Mouse (Mus musculus) MEL (cell line): ENCODE measurements around the gene Dnase1l2. TPM values are rescaled to one million over a fixed set of nuclear protein-coding genes. Genes with fewer than 3 reads are reported as not detected.

Experiments used
- DNase-seq: peaks from one replicate; pipeline ENCODE4 v3.0.0; 2011; ENCODE audit warnings: low read depth, low spot score
- H3K27ac ChIP-seq: 2 replicates; pipeline ENCODE4 v1.5.1; 2012; ENCODE audit warnings: low read depth, mild to moderate bottlenecking, control low read depth, low read length, moderate library complexity; ENCODE audit not compliant: control insufficient read depth
- H3K27me3 ChIP-seq, 2 experiments: fragments of 150-350 bp in 1 of 2; sonication (generic) in 1 of 2; 2 replicates each; pipeline ENCODE4 v1.6.1; 2012; ENCODE audit warnings: low read length in 2 of 2, mild to moderate bottlenecking in 2 of 2, improper control_type of control experiment in 1 of 2, moderate library complexity in 1 of 2; ENCODE audit not compliant: insufficient read depth in 2 of 2, control insufficient read depth in 1 of 2
- H3K36me3 ChIP-seq, 2 experiments: 2 replicates each; pipeline ENCODE4 v1.6.1; 2012 to 2014; ENCODE audit warnings: low read length in 2 of 2, improper control_type of control experiment in 1 of 2, inconsistent platforms in 1 of 2, mild to moderate bottlenecking in 1 of 2; ENCODE audit not compliant: insufficient read depth in 2 of 2, control insufficient read depth in 1 of 2
- H3K4me1 ChIP-seq, 2 experiments: fragments of 150-350 bp in 1 of 2; sonication (generic) in 1 of 2; 2 replicates each; pipeline ENCODE4 v1.6.1; 2012; ENCODE audit warnings: low read length in 2 of 2, improper control_type of control experiment in 1 of 2, mild to moderate bottlenecking in 1 of 2; ENCODE audit not compliant: insufficient read depth in 2 of 2, control insufficient read depth in 1 of 2
- H3K4me3 ChIP-seq, 2 experiments: fragments of 150-350 bp in 1 of 2; sonication (generic) in 1 of 2; 2 replicates each; pipeline ENCODE4 v1.5.1; 2012; ENCODE audit warnings: low read depth in 2 of 2, low read length in 2 of 2, mild to moderate bottlenecking in 2 of 2, moderate library complexity in 2 of 2, control low read depth in 1 of 2, improper control_type of control experiment in 1 of 2; ENCODE audit not compliant: control insufficient read depth in 1 of 2, insufficient read depth in 1 of 2
- H3K79me2 ChIP-seq: 2 replicates; pipeline ENCODE4 v1.6.1; 2012; ENCODE audit warnings: mild to moderate bottlenecking, low read length, moderate library complexity; ENCODE audit not compliant: control insufficient read depth, poor library complexity, insufficient read depth
- H3K9ac ChIP-seq: 2 replicates; pipeline ENCODE4 v1.6.1; 2012; ENCODE audit warnings: low read depth, mild to moderate bottlenecking, control low read depth, low read length, moderate library complexity; ENCODE audit not compliant: control insufficient read depth, poor library complexity, severe bottlenecking
- H3K9me3 ChIP-seq: fragments of 150-350 bp; sonication (generic); replicated peaks from 2 replicates; pipeline ENCODE4 v1.6.1; 2012; ENCODE audit warnings: mild to moderate bottlenecking, low read length, improper control_type of control experiment, moderate library complexity; ENCODE audit not compliant: insufficient read depth
- CHD2 ChIP-seq: IDR thresholded peaks from 2 replicates; pipeline ENCODE4 v1.6.1; 2011; ENCODE audit warnings: low read length, improper control_type of control experiment
- E2F4 ChIP-seq: IDR thresholded peaks from 2 replicates; pipeline ENCODE4 v1.6.1; 2011; ENCODE audit warnings: low read depth, low read length, improper control_type of control experiment, borderline replicate concordance
- ELF1 ChIP-seq: IDR thresholded peaks from 2 replicates; pipeline ENCODE4 v1.6.1; 2014; ENCODE audit warnings: low read depth, mild to moderate bottlenecking, inconsistent platforms, low read length, improper control_type of control experiment, moderate library complexity
- GATA1 ChIP-seq: IDR thresholded peaks from 2 replicates; pipeline ENCODE4 v1.6.1; 2011; ENCODE audit warnings: low read depth, low read length, improper control_type of control experiment
- HCFC1 ChIP-seq: IDR thresholded peaks from 2 replicates; pipeline ENCODE4 v1.6.1; 2012; ENCODE audit warnings: low read depth, mild to moderate bottlenecking, inconsistent platforms, low read length, improper control_type of control experiment, moderate library complexity
- JUND ChIP-seq: IDR thresholded peaks from 2 replicates; pipeline ENCODE4 v1.6.1; 2011; ENCODE audit warnings: low read depth, mild to moderate bottlenecking, improper control_type of control experiment, low read length
- KAT2A ChIP-seq: conservative IDR thresholded peaks from 2 replicates; pipeline ENCODE4 v1.6.1; 2012; ENCODE audit warnings: low read depth, low read length, improper control_type of control experiment, inconsistent platforms
- MAFK ChIP-seq: IDR thresholded peaks from 2 replicates; pipeline ENCODE4 v1.6.1; 2011; ENCODE audit warnings: low read depth, mild to moderate bottlenecking, low read length, improper control_type of control experiment, borderline replicate concordance
- MAX ChIP-seq: IDR thresholded peaks from 2 replicates; pipeline ENCODE4 v1.6.1; 2011; ENCODE audit warnings: low read length, improper control_type of control experiment
- MXI1 ChIP-seq: IDR thresholded peaks from 2 replicates; pipeline ENCODE4 v1.6.1; 2011; ENCODE audit warnings: mild to moderate bottlenecking, low read depth, low read length, improper control_type of control experiment
- MYB ChIP-seq: IDR thresholded peaks from 2 replicates; pipeline ENCODE4 v1.6.1; 2011; ENCODE audit warnings: mild to moderate bottlenecking, low read depth, low read length, improper control_type of control experiment
- MYC ChIP-seq: IDR thresholded peaks from 2 replicates; pipeline ENCODE4 v1.6.1; 2011; ENCODE audit warnings: low read depth, mild to moderate bottlenecking, low read length, improper control_type of control experiment, moderate library complexity
- NELFE ChIP-seq: IDR thresholded peaks from 2 replicates; pipeline ENCODE4 v1.6.1; 2011; ENCODE audit warnings: low read depth, low read length, improper control_type of control experiment
- NRF1 ChIP-seq: IDR thresholded peaks from 2 replicates; pipeline ENCODE4 v1.6.1; 2014; ENCODE audit warnings: low read depth, mild to moderate bottlenecking, inconsistent platforms, low read length, improper control_type of control experiment, moderate library complexity; ENCODE audit not compliant: poor library complexity, insufficient read depth, severe bottlenecking
- POLR2A ChIP-seq, 2 experiments: IDR thresholded peaks; 2 replicates each; pipeline ENCODE4 v1.6.1; 2011 to 2012; ENCODE audit warnings: low read length in 2 of 2, mild to moderate bottlenecking in 2 of 2, control low read depth in 1 of 2, improper control_type of control experiment in 1 of 2, low read depth in 1 of 2, moderate library complexity in 1 of 2; ENCODE audit not compliant: control insufficient read depth in 1 of 2, insufficient read depth in 1 of 2, poor library complexity in 1 of 2
- RAD21 ChIP-seq: IDR thresholded peaks from 2 replicates; pipeline ENCODE4 v1.6.1; 2011; ENCODE audit warnings: mild to moderate bottlenecking, low read depth, low read length, improper control_type of control experiment
- RCOR1 ChIP-seq: IDR thresholded peaks from 2 replicates; pipeline ENCODE4 v1.6.1; 2012; ENCODE audit warnings: low read depth, mild to moderate bottlenecking, inconsistent platforms, low read length, improper control_type of control experiment
- SIN3A ChIP-seq: IDR thresholded peaks from 2 replicates; pipeline ENCODE4 v1.6.1; 2012; ENCODE audit warnings: low read length, improper control_type of control experiment, inconsistent platforms
- TBP ChIP-seq: IDR thresholded peaks from 2 replicates; pipeline ENCODE4 v1.8.0; 2011; ENCODE audit warnings: low read depth, low read length, improper control_type of control experiment
- TCF12 ChIP-seq: IDR thresholded peaks from 2 replicates; pipeline ENCODE4 v1.6.1; 2014; ENCODE audit warnings: low read depth, mild to moderate bottlenecking, inconsistent platforms, low read length, improper control_type of control experiment, moderate library complexity
- UBTF ChIP-seq: IDR thresholded peaks from 2 replicates; pipeline ENCODE4 v1.6.1; 2012; ENCODE audit warnings: low read depth, mild to moderate bottlenecking, inconsistent platforms, low read length, improper control_type of control experiment, moderate library complexity, borderline replicate concordance; ENCODE audit not compliant: insufficient read depth
- ZC3H11A ChIP-seq: IDR thresholded peaks from 2 replicates; pipeline ENCODE4 v1.6.1; 2012; ENCODE audit warnings: low read depth, mild to moderate bottlenecking, inconsistent platforms, low read length, improper control_type of control experiment
- ZMIZ1 ChIP-seq: IDR thresholded peaks from 2 replicates; pipeline ENCODE4 v1.6.1; 2012; ENCODE audit warnings: low read depth, mild to moderate bottlenecking, inconsistent platforms, low read length, improper control_type of control experiment, moderate library complexity
- polyA plus RNA-seq, 2 experiments: library from polyadenylated mRNA; stranded (reverse) in 1 of 2; unstranded in 1 of 2; fragments of >175 nt in 1 of 2; fragments of >200 nt in 1 of 2; gene quantifications; 2 replicates each; pipeline versions ENCODE4 v1.2.1 to v1.2.4; 2012; ENCODE audit warnings: low replicate concordance in 2 of 2, low read depth in 1 of 2; ENCODE audit not compliant: insufficient read length in 2 of 2, insufficient read depth in 1 of 2, missing spikeins in 1 of 2
- total RNA-seq: library from RNA; depleted of rRNA; stranded (reverse); fragments of 300-350 nt; gene quantifications from 2 replicates; pipeline ENCODE4 v1.2.3, GENCODE M21; 2012

Gene Dnase1l2
- total and polyA plus RNA-seq, 3 experiments, result 0.62 to 1.8 TPM; not detected in 1

- TF ChIP-seq POLR2A (IDR thresholded peaks at IDR 0.05; ENCODE audit: control insufficient read depth in 1 of 2, insufficient read depth in 1 of 2, low read depth in 1 of 2, low read length in 2 of 2, poor library complexity in 1 of 2) (no peak), SIN3A (no peak), ZC3H11A (no peak), MYB (no peak), NRF1 (no peak), HCFC1 (no peak), MAFK (no peak), ZMIZ1 (no peak), RAD21 (no peak), E2F4 (no peak), MAX (no peak), NELFE (no peak), MXI1 (no peak), UBTF (no peak), KAT2A (no peak), JUND (no peak), TCF12 (no peak), ELF1 (no peak), GATA1 (no peak), RCOR1 (no peak)
- Histone ChIP-seq H3K36me3 (peaks cover 4 to 6% of the 10 kb centered on the region in 2 experiments; a peak in 3 of 4 replicates), H3K9ac (no peak overlapping the region), H3K27ac (no peak overlapping the region), H3K27me3 (no peaks in the 10 kb centered on the region), H3K9me3 (no peaks in the 10 kb centered on the region), H3K79me2 (peaks cover 11% of the 10 kb centered on the region), H3K4me1 (peaks cover 3 to 5% of the 10 kb centered on the region in 2 experiments; a peak in 2 of 4 replicates), H3K4me3 (no peak overlapping the region)
- no peak for DNase-seq
These were observed 13.5 kb downstream of the Dnase1l2 start for GRCm38 (mm10) chr17:24429201-24429983.

GRCm38 (mm10) chr17:24427170-24427557 lies 15.7 kb downstream of the Dnase1l2 start:
- peaks cover 11% of the 10 kb centered on the region for H3K79me2 ChIP-seq
- peak; percentile 59 for DNase-seq
- TF ChIP-seq NELFE (no peak), ZC3H11A (no peak), MAX (peak; percentile 70), CHD2 (no peak), MXI1 (peak; percentile 78; the same call in 1 of the 2 replicates), TBP (peak; percentile 8; the same call in 1 of the 2 replicates), MYC (peak; percentile 54; the same call in 1 of the 2 replicates), RAD21 (no peak)
- peak overlapping the region; percentile 52 for H3K27ac ChIP-seq
- H3K36me3 ChIP-seq, result peaks cover 6 to 12% of the 10 kb centered on the region in 2 experiments; a peak in 3 of 4 replicates
- H3K27me3 ChIP-seq, result no peaks in the 10 kb centered on the region
- peak overlapping the region; percentile 59 to 77 for H3K4me3 ChIP-seq
- H3K9me3 ChIP-seq, result no peaks in the 10 kb centered on the region
- peak overlapping the region; percentile 80 for H3K9ac ChIP-seq
- peaks cover 3 to 5% of the 10 kb centered on the region in 2 experiments; a peak in 2 of 4 replicates for H3K4me1 ChIP-seq
